Comparison of ENCODE assay signal across 11 mouse cellular contexts in genomic region chr4:41638186-41638731, GRCm38 (mm10). TPM values are rescaled to one million over a fixed set of nuclear protein-coding genes. Genes with fewer than 3 reads are reported as not detected.
A peak's percentile ranks its signal among the peaks of the same experiment; 100 is the strongest.
DNase-seq lines count a peak whose midpoint lies in the region; ATAC-seq lines count a peak whose summit lies in the region.
"Had no signal": no experiment of that assay in that cellular context is flagged by ENCODE, and none has a peak within 500 bp of the region (broad histone marks: within the 10 kb centered on the region; RNA-seq: fewer than 3 reads in every experiment).

No protein-coding gene starts in this region.

- DNase-seq in heart, adult 9 months (ENCODE audit: low spot score in 2 of 2) = no peak
- DNase-seq in left cerebral cortex, adult 18-20 months (ENCODE audit: low spot score in 2 of 2) = no peak
- no peak for DNase-seq in ovary, postnatal 10 days (ENCODE audit: low spot score)
- DNase-seq: adrenal gland, postnatal 36 days; heart, adult 2 months had no signal

- no peak for ATAC-seq in intestine, embryonic 15.5 days
- ATAC-seq in intestine, embryonic 16.5 days = no peak
- ATAC-seq in forebrain, embryonic 12.5 days (ENCODE audit: low FRiP score) = no peak
- no peak for ATAC-seq in hindbrain, embryonic 16.5 days
- ATAC-seq in neural tube, embryonic 13.5 days (ENCODE audit: low read depth) = no peak
- ATAC-seq: intestine, postnatal 0 days had no signal

- H3K4me1 ChIP-seq in intestine, embryonic 15.5 days (replicated peaks) = peaks cover 19% of the 10 kb centered on the region
- H3K4me1 ChIP-seq in intestine, embryonic 16.5 days (ENCODE audit: control insufficient read depth, insufficient read depth, low read length) = peaks cover 15% of the 10 kb centered on the region
- H3K4me1 ChIP-seq in forebrain, embryonic 12.5 days = peaks cover 61% of the 10 kb centered on the region
- H3K4me1 ChIP-seq in hindbrain, embryonic 16.5 days (ENCODE audit: control insufficient read depth, insufficient read depth, low read depth, low read length) = peaks cover 40% of the 10 kb centered on the region
- H3K4me1 ChIP-seq in neural tube, embryonic 13.5 days (replicated peaks) = peaks cover 62% of the 10 kb centered on the region

- WGBS in intestine, embryonic 15.5 days = 91% methylated on average over 10 of the region's 10 CpGs
- WGBS in intestine, embryonic 16.5 days = 91% methylated on average over 10 of the region's 10 CpGs
- WGBS in forebrain, embryonic 12.5 days = 94% methylated on average over 10 of the region's 10 CpGs
- WGBS in hindbrain, embryonic 16.5 days = 91% methylated on average over 10 of the region's 10 CpGs
- 89% methylated on average over 10 of the region's 10 CpGs for WGBS in neural tube, embryonic 13.5 days

- no peak overlapping the region for H3K4me3 ChIP-seq in intestine, embryonic 15.5 days (replicated peaks)
- H3K4me3 ChIP-seq in intestine, embryonic 16.5 days (ENCODE audit: low read length) = no peak overlapping the region
- peak overlapping the region; percentile 77; the same call in 1 of the 2 replicates for H3K4me3 ChIP-seq in forebrain, embryonic 12.5 days (replicated peaks)
- peak overlapping the region; percentile 81 for H3K4me3 ChIP-seq in hindbrain, embryonic 16.5 days (ENCODE audit: low read length)
- H3K4me3 ChIP-seq in neural tube, embryonic 13.5 days = peak overlapping the region; percentile 73
- H3K4me3 ChIP-seq: heart, adult 2 months had no signal

- no peaks in the 10 kb centered on the region for H3K9me3 ChIP-seq in intestine, embryonic 15.5 days
- H3K9me3 ChIP-seq in intestine, embryonic 16.5 days (ENCODE audit: control insufficient read depth, low read length) = no peaks in the 10 kb centered on the region
- no peaks in the 10 kb centered on the region for H3K9me3 ChIP-seq in forebrain, embryonic 12.5 days
- H3K9me3 ChIP-seq in hindbrain, embryonic 16.5 days (ENCODE audit: control insufficient read depth, low read length) = no peaks in the 10 kb centered on the region
- no peaks in the 10 kb centered on the region for H3K9me3 ChIP-seq in neural tube, embryonic 13.5 days

- H3K36me3 ChIP-seq in intestine, embryonic 15.5 days = no peaks in the 10 kb centered on the region
- H3K36me3 ChIP-seq in intestine, embryonic 16.5 days (ENCODE audit: control insufficient read depth, insufficient read depth, low read length) = no peaks in the 10 kb centered on the region
- peaks cover 8% of the 10 kb centered on the region for H3K36me3 ChIP-seq in forebrain, embryonic 12.5 days (replicated peaks)
- 0 out of 2 replicates have a peak, but pooled peaks cover 2% of the 10 kb centered on the region for H3K36me3 ChIP-seq in hindbrain, embryonic 16.5 days (ENCODE audit: control insufficient read depth, insufficient read depth, low read length)
- peaks cover 11% of the 10 kb centered on the region for H3K36me3 ChIP-seq in neural tube, embryonic 13.5 days

- H3K4me2 ChIP-seq in intestine, embryonic 15.5 days (replicated peaks) = peak overlapping the region; percentile 93; the same call in 1 of the 2 replicates
- H3K4me2 ChIP-seq in intestine, embryonic 16.5 days (ENCODE audit: low read depth, low read length) = no peak overlapping the region
- H3K4me2 ChIP-seq in forebrain, embryonic 12.5 days = peak overlapping the region; percentile 81
- peak overlapping the region; percentile 87 for H3K4me2 ChIP-seq in hindbrain, embryonic 16.5 days (ENCODE audit: low read length)
- peak overlapping the region; percentile 69 for H3K4me2 ChIP-seq in neural tube, embryonic 13.5 days

- peaks cover 8% of the 10 kb centered on the region for H3K27me3 ChIP-seq in intestine, embryonic 15.5 days (replicated peaks)
- H3K27me3 ChIP-seq in intestine, embryonic 16.5 days (replicated peaks; ENCODE audit: control insufficient read depth, insufficient read depth, low read length) = no peaks in the 10 kb centered on the region
- 0 out of 2 replicates have a peak, but pooled peaks cover 20% of the 10 kb centered on the region for H3K27me3 ChIP-seq in forebrain, embryonic 12.5 days
- no peaks in the 10 kb centered on the region for H3K27me3 ChIP-seq in hindbrain, embryonic 16.5 days (replicated peaks; ENCODE audit: control insufficient read depth, insufficient read depth, low read length)
- H3K27me3 ChIP-seq in neural tube, embryonic 13.5 days = no peaks in the 10 kb centered on the region

- no peak overlapping the region for H3K9ac ChIP-seq in intestine, embryonic 15.5 days
- no peak overlapping the region for H3K9ac ChIP-seq in intestine, embryonic 16.5 days (ENCODE audit: low read depth, low read length)
- 0 out of 2 replicates have a peak overlapping the region, but pooled peaks have one; percentile 8 for H3K9ac ChIP-seq in forebrain, embryonic 12.5 days
- peak overlapping the region; percentile 98 for H3K9ac ChIP-seq in hindbrain, embryonic 16.5 days (ENCODE audit: low read depth, low read length)
- peak overlapping the region; percentile 95 for H3K9ac ChIP-seq in neural tube, embryonic 13.5 days

- no peak overlapping the region for H3K27ac ChIP-seq in intestine, embryonic 15.5 days
- no peak overlapping the region for H3K27ac ChIP-seq in intestine, embryonic 16.5 days (ENCODE audit: low read length)
- no peak overlapping the region for H3K27ac ChIP-seq in forebrain, embryonic 12.5 days
- no peak overlapping the region for H3K27ac ChIP-seq in hindbrain, embryonic 16.5 days (ENCODE audit: low read depth, low read length)
- no peak overlapping the region for H3K27ac ChIP-seq in neural tube, embryonic 13.5 days (replicated peaks)
- H3K27ac ChIP-seq: heart, adult 2 months had no signal

RNA-seq across cellular contexts. Expression of gene Enho, which starts 1.9 kb away (rescaled TPM):
- polyA plus RNA-seq in intestine, embryonic 15.5 days (2015; fragmentation: Nextera tagmentation; extraction: Ambion mirVana) = 10.8 and 11.2 TPM in 2 replicates
- 7.6 and 8.7 TPM in 2 replicates for polyA plus RNA-seq in intestine, embryonic 16.5 days (2015; fragmentation: Nextera tagmentation; extraction: Ambion mirVana)
- 43.2 and 44.7 TPM in 2 replicates for polyA plus RNA-seq in forebrain, embryonic 12.5 days (2016; fragmentation: Nextera tagmentation; extraction: Ambion mirVana)
- 115 and 117 TPM in 2 replicates for polyA plus RNA-seq in hindbrain, embryonic 16.5 days (2015; fragmentation: Nextera tagmentation; extraction: Ambion mirVana)
- polyA plus RNA-seq in neural tube, embryonic 13.5 days (2015; fragmentation: Nextera tagmentation; extraction: Ambion mirVana) = 79.3 and 81.9 TPM in 2 replicates
- total RNA-seq in left cerebral cortex, adult 18-20 months (2021) = 10 to 100 TPM; 59.1 to 66.3 TPM

RNA-seq across cellular contexts. Expression of gene Cntfr, which starts 58.6 kb away (rescaled TPM):
- 5.1 and 6.4 TPM in 2 replicates for polyA plus RNA-seq in intestine, embryonic 15.5 days (2015; fragmentation: Nextera tagmentation; extraction: Ambion mirVana)
- 5.5 and 5.6 TPM in 2 replicates for polyA plus RNA-seq in intestine, embryonic 16.5 days (2015; fragmentation: Nextera tagmentation; extraction: Ambion mirVana)
- 21.9 and 28.3 TPM in 2 replicates for polyA plus RNA-seq in forebrain, embryonic 12.5 days (2016; fragmentation: Nextera tagmentation; extraction: Ambion mirVana)
- 22.5 and 29.5 TPM in 2 replicates for polyA plus RNA-seq in hindbrain, embryonic 16.5 days (2015; fragmentation: Nextera tagmentation; extraction: Ambion mirVana)
- 28.9 and 29.7 TPM in 2 replicates for polyA plus RNA-seq in neural tube, embryonic 13.5 days (2015; fragmentation: Nextera tagmentation; extraction: Ambion mirVana)
- total RNA-seq in left cerebral cortex, adult 18-20 months (2021) = 100 to 1,000 TPM; 117 to 131 TPM

Comparison
In these comparisons a context has a peak if more than half of its experiments do, and no peak if none do; other contexts are left out.
1. H3K4me3 ChIP-seq: peak in forebrain, embryonic 12.5 days (single experiment), hindbrain, embryonic 16.5 days (single experiment) and neural tube, embryonic 13.5 days (single experiment); none in intestine, embryonic 15.5 days (single experiment) and intestine, embryonic 16.5 days (single experiment).
2. H3K9ac ChIP-seq: peak in forebrain, embryonic 12.5 days (single experiment), hindbrain, embryonic 16.5 days (single experiment) and neural tube, embryonic 13.5 days (single experiment); none in intestine, embryonic 15.5 days (single experiment) and intestine, embryonic 16.5 days (single experiment).